Mouse (Mus musculus) mesoderm, embryonic 11.5 days (tissue): ENCODE measurements at regions not wholly inside any gene's neighbourhood (a gene's known extent, or its start where the extent isn't known, plus 50 kb on each side); places are given as distances from the start of the nearest gene placed in this dataset.
A peak's percentile ranks its signal among the peaks of the same experiment; 100 is the strongest.

Source experiments
- DNase-seq: peaks from one replicate; pipeline ENCODE4 v3.0.0-alpha.2; 2012; ENCODE audit warnings: low read depth, low spot score

DNA sequence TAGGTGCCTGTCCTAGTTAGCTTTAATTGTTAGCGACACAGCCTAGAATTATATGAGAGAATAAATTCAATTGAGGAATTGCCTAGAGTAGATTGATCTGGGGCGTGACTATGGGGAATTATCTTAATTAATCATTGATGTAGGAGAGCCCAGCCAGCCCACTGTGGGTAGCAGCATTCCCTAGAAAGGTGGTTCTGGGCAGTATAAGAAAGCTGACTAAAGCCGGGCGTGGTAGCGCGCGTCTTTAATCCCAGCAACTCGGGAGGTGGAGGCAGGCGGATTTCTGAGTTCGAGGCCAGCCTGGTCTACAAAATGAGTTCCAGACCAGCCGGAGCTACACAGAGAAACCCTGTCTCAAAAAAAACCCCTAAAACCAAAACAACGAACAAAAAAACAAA lies 156.8 kb upstream of the Zfp618 start:
- no peak for DNase-seq

DNA sequence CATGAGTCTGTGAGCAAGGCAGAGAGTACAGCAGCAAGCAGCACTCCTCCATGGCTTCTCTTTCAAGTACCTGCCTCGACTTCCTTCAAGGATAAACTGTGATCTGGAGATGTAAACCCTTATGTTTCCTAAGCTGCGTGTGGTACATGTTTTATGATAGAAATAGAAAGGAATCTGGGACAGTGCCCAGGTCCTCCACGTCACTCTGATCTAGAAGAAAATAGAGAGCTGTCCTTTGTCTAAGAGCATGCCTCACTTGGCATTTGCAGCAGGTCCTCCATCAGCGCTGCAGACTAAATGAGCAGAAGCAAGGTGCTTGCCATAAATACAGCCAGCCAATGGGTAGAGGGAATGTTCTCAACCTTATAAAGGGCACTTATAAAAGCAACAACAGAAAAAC lies 156.3 kb upstream of the Zfp618 start:
- DNase-seq: no peak

DNA sequence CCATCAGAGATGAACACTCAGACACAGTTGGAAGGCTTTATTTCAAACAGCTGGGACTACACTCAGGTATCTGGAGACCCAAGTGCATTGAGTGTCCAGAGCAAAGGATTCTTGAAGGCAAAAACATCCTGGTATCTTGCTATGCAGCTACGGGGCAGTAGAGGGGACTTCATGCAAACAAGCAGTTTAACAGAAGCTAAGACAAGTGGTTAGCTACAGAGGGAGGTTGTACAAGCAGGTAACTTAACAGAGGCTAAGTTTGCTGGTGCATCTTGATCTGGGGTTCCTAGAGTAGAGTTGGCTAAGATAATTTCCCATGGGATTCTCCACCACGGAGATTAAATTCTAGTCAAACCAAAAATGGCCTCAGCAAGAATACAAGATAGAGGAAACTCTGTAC lies 145.5 kb upstream of the Zfp618 start:
- DNase-seq: no peak

DNA sequence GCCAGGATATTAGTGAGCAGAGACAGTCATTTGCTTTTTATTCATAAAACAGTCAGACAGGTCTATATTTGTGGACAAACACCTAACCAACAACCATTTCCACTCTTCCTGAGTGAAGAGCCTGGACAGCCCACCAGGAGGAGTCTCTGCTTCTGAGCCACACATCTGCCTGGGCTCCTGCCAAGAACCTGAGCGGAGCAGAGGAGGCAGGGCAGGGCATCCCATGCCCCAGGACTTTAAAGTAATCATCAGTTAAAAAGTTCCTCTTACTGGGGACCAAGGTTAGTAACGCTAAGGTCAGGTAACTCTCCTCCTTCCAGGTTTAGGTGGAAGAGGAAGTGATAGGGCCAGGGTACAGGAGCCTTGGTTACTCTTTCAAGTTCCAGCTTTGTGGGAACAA lies 144.1 kb upstream of the Zfp618 start:
- no peak for DNase-seq

DNA sequence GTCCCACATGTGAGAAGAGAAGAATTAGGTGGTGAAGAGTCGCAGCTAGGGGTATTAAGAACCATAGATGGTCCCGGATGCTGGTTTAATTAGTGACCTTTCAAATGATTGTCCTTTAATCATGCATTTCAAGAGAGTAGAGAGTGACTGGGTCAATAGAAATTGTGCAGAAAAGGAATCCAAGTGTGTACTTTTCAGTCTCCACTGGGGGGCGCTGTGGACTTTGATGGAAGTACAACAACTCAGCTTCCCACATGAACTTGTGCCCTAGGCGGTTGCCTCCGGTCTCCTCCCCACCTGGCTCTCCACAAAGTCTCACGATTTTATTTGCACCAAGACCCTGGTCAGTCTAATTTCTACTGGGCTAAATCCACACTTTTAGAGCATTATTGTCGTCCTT lies 142.8 kb upstream of the Zfp618 start:
- DNase-seq: peak; percentile 65

DNA sequence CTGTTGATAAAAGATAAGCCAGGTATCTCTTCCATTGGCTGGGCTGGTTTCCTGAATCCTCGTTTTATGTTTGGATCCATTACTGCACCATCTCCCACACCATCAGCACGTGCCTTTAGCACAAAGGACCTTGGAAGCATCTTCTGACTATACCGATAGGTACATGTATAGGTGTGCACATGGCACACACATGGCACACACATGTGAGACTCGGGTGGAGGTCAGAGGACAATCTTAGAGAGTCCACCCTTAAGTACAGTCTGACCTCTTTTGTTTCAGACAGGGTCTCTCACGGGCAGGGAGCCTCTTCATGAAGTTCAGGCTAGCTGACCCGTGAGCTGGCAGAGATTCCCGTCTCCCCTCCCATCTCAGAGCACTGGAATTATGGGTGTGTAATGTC lies 142.3 kb upstream of the Zfp618 start:
- DNase-seq: no peak

DNA sequence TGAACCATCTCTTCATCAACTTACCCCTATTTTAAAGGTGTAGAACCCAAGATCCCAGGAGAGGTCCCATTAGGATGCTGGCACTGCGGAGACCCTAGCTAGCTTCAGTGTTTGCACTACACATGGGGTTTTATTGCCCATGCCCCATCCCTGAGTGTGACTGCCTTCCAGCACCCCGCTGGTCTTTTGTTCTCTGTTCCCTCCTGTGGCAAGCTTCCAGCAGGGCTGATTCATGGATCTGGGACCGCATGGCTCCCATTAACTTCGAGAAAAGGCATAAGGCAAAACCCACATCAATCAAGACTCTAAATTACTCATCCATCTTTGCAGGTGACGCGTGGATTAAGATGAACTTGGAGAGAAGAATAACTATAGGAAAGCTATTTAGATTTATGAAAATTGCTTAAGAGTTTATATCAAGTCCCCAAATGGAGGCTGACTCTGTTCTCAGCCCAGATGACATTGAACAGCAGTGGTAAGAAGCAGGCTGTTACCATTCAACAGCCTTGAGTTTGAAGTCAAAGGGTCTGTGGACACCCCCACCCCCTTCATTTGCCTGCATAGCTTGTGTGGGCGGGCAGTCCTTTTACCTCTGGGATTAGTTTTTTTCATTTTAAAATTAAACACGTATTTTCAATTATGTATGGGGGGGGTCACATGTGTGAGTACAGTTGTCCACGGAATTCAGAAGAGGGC lies 141.7 kb upstream of the Zfp618 start:
- peak; percentile 51 for DNase-seq

DNA sequence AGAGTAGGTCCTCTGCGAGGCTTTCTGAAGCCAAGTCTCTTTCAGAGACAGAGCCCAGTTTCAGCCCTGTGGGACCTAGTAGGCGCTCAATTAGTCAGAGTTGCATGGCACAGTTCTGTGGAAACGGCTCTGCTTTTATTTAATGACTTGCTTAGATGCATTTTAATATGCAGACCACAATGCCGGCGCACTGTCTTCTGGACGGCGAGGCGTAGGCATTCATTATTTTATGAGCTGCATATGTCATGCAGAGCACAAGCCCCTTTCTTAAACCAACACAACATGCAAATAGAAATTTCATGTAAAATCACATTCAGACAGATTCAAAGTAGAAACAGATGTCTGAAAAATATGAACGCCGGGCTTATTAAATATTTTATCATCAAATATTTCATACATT lies 140.8 kb upstream of the Zfp618 start:
- no peak for DNase-seq

DNA sequence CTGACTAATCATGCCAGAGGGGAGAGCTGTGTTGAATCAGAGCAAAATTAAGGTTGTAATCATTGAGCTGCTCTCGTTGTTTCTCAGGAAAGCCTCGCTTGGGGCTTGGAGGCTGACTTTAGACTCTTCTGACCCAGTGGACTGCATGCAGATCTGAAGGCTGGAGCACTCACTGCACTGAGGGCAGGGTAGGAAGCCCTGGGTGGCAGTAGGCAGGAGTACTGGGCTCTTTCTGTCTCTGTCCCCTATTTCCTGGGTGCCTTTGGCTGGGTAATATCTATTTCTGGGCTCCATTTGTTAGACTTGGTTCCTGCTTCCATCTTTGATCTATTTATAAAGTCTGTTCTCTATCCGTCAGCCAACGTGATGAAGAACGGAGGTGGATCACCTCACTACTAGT lies 140.1 kb upstream of the Zfp618 start:
- no peak for DNase-seq

DNA sequence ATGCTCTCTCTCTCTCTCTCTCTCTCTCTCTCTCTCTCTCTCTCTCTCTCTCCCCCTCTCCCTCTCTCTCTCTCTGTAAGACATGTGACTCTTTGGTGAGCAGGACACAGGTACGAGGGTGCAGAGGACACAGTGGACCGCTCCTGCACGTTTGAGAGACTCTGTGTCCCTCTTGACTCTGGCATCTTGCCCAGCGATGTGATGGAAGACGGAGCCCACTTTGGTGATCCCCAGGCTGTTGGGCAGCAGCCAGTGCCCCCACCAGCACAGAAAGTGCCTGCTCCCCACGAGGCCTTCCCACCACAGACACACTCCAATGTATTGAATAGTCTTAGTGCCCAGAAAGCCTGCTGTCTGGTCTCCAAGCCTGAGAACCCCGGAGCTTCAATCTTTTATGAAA lies 136.4 kb upstream of the Zfp618 start:
- no peak for DNase-seq

DNA sequence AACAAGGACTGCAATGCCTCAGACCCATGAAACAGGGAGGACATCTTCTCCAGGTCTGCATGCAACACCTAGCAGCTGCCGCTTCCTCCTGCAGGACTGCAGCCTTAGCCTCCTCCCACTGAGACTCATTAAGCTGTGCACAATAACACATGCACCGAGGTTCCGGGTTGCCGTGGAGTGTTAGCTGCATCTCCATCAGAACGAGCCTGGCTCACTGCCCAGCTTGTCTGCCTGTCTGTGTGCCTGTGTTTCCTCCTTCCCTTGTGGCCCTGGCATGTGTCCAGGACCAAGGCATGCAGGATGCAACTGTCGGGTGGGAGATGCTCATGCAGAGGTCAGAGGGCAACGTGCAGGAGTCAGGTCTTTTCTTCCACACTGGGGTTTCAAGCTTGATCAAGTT lies 131.4 kb upstream of the Zfp618 start:
- DNase-seq: peak; percentile 34

DNA sequence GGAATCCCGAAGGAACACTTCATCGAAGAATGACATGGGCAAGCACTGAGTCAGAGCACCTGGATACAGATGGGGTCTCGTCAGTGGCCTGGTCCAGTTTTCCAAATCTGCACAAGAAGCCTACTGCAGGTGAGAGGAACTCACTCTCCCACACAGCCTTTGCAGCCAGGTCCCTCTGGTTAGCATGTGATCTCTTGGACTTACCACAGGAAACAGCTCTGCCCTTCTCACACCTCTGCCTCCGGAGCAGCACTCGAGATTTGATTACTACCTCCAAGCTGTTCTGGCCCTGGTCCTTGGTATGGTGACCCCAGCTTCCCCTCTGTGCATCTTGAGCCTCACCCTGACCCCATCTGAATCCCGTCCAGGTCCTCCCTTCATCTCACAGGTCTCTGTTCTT lies 128.5 kb upstream of the Zfp618 start:
- DNase-seq: no peak

DNA sequence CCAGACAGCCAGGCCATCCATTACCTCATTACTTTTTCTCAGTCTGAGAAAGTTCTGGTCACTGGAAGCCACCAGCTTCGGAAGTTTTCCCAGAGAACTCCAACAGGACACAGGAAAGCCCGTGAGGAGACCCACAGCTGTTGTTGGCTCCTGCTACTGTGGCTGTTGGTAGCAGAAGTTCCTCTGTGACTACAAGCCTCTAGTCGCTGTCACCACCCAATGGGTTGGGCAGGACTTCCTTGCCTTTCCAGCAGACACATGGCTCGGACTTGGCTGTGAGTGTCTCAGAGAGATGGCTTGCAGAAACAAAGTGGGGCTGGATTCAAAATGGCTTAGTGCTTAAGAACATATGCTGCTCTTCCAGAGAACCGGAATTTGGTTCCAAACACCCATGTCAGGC lies 114.8 kb upstream of the Zfp618 start:
- no peak for DNase-seq

DNA sequence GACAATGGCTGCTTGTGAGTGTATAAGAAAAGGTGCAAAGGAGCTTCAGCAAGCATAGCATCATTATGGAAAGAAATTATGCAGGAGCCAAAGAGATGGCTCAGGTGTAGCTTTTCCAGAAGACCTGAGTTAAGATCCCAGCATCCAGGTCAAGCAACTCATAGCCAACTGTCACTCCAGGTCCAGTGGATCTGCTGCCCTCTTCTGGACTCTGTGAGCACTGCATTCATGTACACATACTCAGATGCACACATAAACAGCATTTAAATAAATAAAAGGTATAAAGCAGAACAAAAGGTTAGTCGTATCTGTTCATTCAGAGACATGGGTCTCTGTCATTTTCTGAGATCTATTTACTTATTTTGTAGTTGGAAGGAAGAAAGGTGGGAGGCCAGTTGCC lies 112.0 kb upstream of the Zfp618 start:
- no peak for DNase-seq

DNA sequence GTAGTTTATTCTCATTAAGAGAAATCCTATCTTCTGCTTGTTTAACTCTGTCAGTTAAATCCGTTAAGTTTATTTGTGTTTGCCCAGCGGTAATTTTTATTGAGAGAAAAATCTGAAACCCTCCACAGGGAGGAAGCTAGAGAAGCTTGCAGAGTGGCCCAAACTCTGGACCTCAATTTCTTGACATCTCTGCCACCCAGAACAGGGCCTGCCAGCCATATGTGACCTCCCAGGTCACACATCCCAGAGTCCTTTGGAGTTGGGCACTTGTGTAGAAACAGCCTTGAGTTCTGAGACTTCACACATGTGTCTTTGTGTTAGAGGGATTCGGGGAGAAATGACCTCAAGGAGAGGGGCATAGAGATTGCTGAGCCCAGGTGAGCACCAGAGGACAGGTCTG lies 109.0 kb upstream of the Zfp618 start:
- no peak for DNase-seq

DNA sequence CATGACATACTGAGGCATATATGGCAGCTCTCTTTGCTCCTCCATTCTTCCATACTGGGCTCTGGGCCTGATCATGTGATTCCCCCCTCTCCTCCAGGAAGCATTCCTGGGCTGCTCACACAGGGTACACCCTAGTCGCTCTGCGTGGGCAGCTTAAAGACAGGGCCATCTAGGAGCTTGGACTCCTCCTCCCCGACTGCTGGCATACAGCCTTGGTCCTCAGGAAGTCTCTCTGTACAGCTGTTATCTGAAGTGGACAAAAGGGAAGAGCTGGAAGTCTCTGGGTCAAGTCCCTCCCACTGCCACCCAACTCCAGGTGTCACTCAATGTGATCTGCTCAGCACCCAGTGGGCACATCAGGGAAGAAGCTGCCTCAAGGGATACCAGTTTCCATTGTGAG lies 102.6 kb upstream of the Zfp618 start:
- DNase-seq: no peak

DNA sequence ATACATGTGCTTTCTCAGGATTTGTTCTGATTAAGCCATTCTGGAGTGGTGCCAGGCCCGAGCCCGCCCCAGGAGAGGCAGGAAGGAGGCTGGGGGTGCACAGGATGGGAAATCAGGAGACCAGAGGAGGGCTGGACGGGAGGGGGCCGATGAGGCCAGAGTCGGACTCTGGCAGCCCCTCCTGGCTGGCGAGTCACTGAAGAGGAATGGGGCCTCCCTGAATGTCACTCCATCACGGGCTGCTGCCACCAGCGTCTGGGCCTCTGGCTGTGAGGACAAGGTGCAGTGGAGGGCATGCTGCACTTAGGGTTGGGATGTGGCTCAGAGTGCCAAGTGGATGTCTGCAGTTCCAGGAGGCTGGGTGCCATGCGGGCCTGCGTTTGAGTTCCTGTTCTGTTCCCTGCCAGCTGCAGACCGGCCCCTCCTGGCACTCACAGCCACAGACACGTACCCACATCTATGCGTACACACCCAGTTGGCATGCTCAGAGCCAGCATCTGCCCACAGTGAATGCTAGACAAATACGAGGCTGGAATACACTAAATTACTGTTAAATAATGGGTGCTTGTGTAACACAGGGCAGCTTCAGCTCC lies 94.9 kb upstream of the Zfp618 start:
- DNase-seq: no peak

DNA sequence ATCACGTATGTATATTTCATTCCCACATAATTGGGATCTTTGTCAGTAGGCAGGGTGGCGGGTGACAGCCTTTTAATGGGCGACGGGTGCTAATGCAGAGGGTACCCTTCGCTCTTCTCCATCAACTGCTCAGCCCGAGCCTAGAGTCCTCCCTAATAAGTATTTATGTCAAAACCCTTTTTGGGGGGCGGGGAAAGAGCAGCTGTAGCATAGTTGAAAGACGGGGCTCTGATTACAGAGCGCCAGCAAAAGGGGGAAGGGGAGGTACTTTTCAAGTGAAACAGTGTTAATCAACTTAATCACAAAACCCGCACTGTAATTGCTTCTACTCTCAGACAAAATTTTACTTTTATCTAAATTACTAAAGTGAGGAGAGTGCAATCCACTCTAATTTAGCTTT lies 92.8 kb upstream of the Zfp618 start:
- no peak for DNase-seq

DNA sequence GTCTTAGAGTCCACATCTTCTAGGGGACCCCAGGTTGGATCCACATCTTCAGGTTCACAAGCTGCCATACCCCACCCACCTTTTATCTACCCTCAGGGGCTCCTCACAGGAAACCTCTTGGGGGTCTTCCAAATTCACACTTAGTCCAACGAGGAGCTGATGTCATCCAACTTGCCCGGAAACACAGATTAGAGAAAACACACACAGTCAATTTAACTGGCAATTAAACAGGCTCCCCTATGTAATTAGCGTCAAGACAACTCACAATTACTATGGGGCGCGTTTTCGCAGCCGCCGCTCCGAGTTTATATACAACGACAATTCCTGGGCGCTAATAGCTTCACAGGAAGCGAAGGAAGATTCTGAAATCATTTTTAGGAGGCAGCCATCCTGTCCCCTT lies 91.4 kb upstream of the Zfp618 start:
- DNase-seq: no peak

DNA sequence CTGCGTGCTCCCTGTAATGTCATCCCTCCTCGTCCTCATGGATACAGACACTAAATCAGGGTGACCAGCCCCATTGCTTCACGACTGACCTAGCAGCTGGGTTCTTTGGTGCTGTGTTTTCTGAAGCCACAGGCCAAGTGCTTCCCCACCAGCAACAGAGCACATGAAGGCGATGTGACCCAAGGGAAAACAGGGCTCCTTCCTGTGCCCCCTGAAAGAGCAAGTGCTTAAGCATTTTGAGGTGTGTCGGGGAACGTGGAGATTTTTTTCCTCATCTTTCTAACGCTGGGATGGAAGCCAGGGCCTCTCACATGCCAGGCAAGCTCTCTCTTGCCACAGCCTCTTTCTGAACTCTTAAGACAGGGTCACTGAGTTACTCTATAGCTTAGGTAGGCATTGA lies 87.3 kb upstream of the Zfp618 start:
- DNase-seq: no peak

DNA sequence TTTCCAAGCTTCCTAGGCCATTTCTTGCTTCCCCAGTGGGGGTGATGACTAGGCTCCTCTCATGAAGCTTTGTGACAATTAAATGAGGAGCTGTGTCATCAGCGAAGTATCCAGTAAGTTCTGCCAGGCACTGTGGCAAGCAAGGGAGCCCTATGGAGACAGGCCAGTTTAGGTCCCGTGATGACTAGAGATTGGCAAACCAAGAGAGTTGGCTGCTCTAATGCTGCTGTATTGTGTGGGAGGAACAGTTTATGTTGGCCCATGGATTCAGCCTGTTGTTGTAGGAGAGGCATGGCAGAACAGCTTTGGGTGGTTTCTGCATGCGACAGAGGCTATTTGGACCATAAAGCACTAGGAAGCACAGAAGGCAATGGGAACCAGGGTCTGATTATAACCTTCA lies 86.4 kb upstream of the Zfp618 start:
- no peak for DNase-seq

DNA sequence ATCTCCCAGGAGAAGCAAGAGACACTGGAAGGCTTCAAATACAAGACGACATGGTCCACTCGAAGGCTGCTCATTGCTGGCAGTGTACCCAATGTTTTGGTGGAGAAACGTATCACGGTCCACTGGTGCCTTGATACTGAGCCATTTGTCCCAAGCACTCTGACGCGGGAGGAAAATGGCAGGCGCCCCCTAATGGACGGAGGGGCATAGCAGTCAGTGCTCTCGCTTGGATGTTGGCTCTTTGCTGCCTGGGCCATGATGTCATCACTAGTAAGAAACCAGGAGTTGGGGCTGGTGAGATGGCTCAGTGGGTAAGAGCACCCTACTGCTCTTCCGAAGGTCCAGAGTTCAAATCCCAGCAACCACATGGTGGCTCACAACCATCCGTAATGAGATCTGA lies 83.5 kb upstream of the Zfp618 start:
- no peak for DNase-seq

DNA sequence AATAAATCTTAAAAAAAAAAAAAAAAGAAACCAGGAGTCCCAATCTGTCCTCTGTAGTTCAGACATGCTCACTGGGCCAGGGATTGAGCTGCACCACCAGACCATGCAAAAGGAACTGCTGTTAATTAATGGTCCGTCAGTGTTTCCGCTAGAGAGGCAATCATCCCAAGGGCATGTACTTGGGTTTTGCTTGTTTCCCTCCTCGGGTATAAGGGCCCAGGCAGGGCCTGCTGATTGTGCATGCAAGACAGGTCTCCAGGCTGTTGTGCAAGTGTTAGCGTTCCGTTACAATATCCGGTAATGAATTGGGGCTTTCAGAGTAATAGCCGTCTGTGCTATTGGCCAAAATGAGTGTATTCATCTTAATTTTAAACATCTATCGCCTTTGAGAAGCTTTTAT lies 83.1 kb upstream of the Zfp618 start:
- no peak for DNase-seq

DNA sequence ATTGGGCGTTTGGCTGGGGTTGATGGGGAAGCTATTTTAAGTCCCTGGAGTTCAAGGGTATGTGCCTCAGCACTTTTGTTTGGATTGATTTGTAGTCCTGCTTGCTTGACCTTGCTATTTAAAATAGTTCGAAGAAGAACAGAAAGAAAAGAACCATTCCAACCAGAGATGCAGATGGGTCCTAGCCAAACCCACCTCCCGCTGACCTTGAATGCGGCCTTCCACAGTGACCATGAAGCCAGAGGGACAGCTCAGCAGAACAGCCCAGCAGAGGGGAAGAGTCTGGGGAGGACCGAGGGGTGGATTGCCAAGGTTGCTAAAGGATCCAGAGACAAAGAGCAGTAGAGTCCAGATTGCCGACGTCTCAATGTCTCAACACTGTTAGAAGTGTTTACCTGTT lies 76.6 kb upstream of the Zfp618 start:
- no peak for DNase-seq
